Mouse (Mus musculus): Measurements from ENCODE around the gene Utp4. TPM values are rescaled to one million over a fixed set of nuclear protein-coding genes. Genes with fewer than 3 reads are reported as not detected.

Gene Utp4
- polyA plus RNA-seq, 1 experiment from 2014 or later, result 22.8 TPM

- Histone ChIP-seq H3K4me1 (replicated peaks; ENCODE audit: control insufficient read depth, insufficient read depth, low read length) (no peaks in the 10 kb centered on the region), H3K36me3 (ENCODE audit: control insufficient read depth, insufficient read depth) (peaks cover 64% of the 10 kb centered on the region), H3K27ac (ENCODE audit: low read depth, low read length) (no peak overlapping the region), H3K9ac (ENCODE audit: low read depth, low read length) (no peak overlapping the region), H3K4me3 (ENCODE audit: low read depth, low read length) (no peak overlapping the region), H3K27me3 (replicated peaks; ENCODE audit: control insufficient read depth, insufficient read depth, low read length) (no peaks in the 10 kb centered on the region), H3K9me3 (ENCODE audit: control insufficient read depth) (no peaks in the 10 kb centered on the region), H3K4me2 (replicated peaks; ENCODE audit: low read depth) (no peak overlapping the region)
- no peak for TF ChIP-seq CTCF (IDR thresholded peaks at IDR 0.05; ENCODE audit: low read depth)
- WGBS, result 97% methylated on average over 10 of the region's 10 CpGs
- no peak for ATAC-seq
These were observed 20.2 kb downstream of the Utp4 start for GRCm38 (mm10) chr8:106913631-106914030.

- peaks cover 48% of the 10 kb centered on the region for H3K36me3 ChIP-seq (ENCODE audit: control insufficient read depth, insufficient read depth)
- H3K9me3 ChIP-seq (ENCODE audit: control insufficient read depth), result no peaks in the 10 kb centered on the region
- H3K4me2 ChIP-seq (replicated peaks; ENCODE audit: low read depth), result no peak overlapping the region
- no peak overlapping the region for H3K4me3 ChIP-seq (ENCODE audit: low read depth, low read length)
- no peaks in the 10 kb centered on the region for H3K27me3 ChIP-seq (replicated peaks; ENCODE audit: control insufficient read depth, insufficient read depth, low read length)
- 89% methylated on average over 8 of the region's 8 CpGs for WGBS
- H3K4me1 ChIP-seq (replicated peaks; ENCODE audit: control insufficient read depth, insufficient read depth, low read length), result no peaks in the 10 kb centered on the region
- TF ChIP-seq CTCF (IDR thresholded peaks at IDR 0.05; ENCODE audit: low read depth), result no peak
- H3K9ac ChIP-seq (ENCODE audit: low read depth, low read length), result no peak overlapping the region
- ATAC-seq, result no peak
- no peak overlapping the region for H3K27ac ChIP-seq (ENCODE audit: low read depth, low read length)
These were observed 26.4 kb downstream of the Utp4 start for GRCm38 (mm10) chr8:106919721-106920394.

GRCm38 (mm10) chr8:106920395-106920741, 26.9 kb downstream of the Utp4 start:
- H3K27me3 ChIP-seq (replicated peaks; ENCODE audit: control insufficient read depth, insufficient read depth, low read length), result no peaks in the 10 kb centered on the region
- H3K4me2 ChIP-seq (replicated peaks; ENCODE audit: low read depth), result no peak overlapping the region
- TF ChIP-seq CTCF (IDR thresholded peaks at IDR 0.05; ENCODE audit: low read depth), result peak; percentile 26
- H3K4me3 ChIP-seq (ENCODE audit: low read depth, low read length), result no peak overlapping the region
- H3K9ac ChIP-seq (ENCODE audit: low read depth, low read length), result no peak overlapping the region
- 98% methylated on average over 5 of the region's 5 CpGs for WGBS
- ATAC-seq, result no peak
- H3K36me3 ChIP-seq (ENCODE audit: control insufficient read depth, insufficient read depth), result peaks cover 48% of the 10 kb centered on the region
- H3K9me3 ChIP-seq (ENCODE audit: control insufficient read depth), result no peaks in the 10 kb centered on the region
- no peaks in the 10 kb centered on the region for H3K4me1 ChIP-seq (replicated peaks; ENCODE audit: control insufficient read depth, insufficient read depth, low read length)
- no peak overlapping the region for H3K27ac ChIP-seq (ENCODE audit: low read depth, low read length)

- Histone ChIP-seq H3K9ac (ENCODE audit: low read depth, low read length) (no peak overlapping the region), H3K4me3 (ENCODE audit: low read depth, low read length) (no peak overlapping the region), H3K9me3 (ENCODE audit: control insufficient read depth) (no peaks in the 10 kb centered on the region), H3K36me3 (ENCODE audit: control insufficient read depth, insufficient read depth) (peaks cover 15% of the 10 kb centered on the region), H3K27me3 (replicated peaks; ENCODE audit: control insufficient read depth, insufficient read depth, low read length) (no peaks in the 10 kb centered on the region), H3K4me1 (replicated peaks; ENCODE audit: control insufficient read depth, insufficient read depth, low read length) (no peaks in the 10 kb centered on the region), H3K27ac (ENCODE audit: low read depth, low read length) (no peak overlapping the region), H3K4me2 (replicated peaks; ENCODE audit: low read depth) (no peak overlapping the region)
- TF ChIP-seq CTCF (IDR thresholded peaks at IDR 0.05; ENCODE audit: low read depth), result no peak
- WGBS, result 77% methylated on average over 4 of the region's 4 CpGs
- ATAC-seq, result no peak
These were observed 30.6 kb downstream of the Utp4 start for GRCm38 (mm10) chr8:106924057-106924456.

GRCm38 (mm10) chr8:106924904-106925349, 31.5 kb downstream of the Utp4 start:
- H3K36me3 ChIP-seq (ENCODE audit: control insufficient read depth, insufficient read depth), result peaks cover 11% of the 10 kb centered on the region; the same call in 1 of the 2 replicates
- no peaks in the 10 kb centered on the region for H3K4me1 ChIP-seq (replicated peaks; ENCODE audit: control insufficient read depth, insufficient read depth, low read length)
- no peak for ATAC-seq
- H3K4me2 ChIP-seq (replicated peaks; ENCODE audit: low read depth), result no peak overlapping the region
- H3K9ac ChIP-seq (ENCODE audit: low read depth, low read length), result no peak overlapping the region
- H3K9me3 ChIP-seq (ENCODE audit: control insufficient read depth), result no peaks in the 10 kb centered on the region
- no peaks in the 10 kb centered on the region for H3K27me3 ChIP-seq (replicated peaks; ENCODE audit: control insufficient read depth, insufficient read depth, low read length)
- no peak overlapping the region for H3K4me3 ChIP-seq (ENCODE audit: low read depth, low read length)
- TF ChIP-seq CTCF (IDR thresholded peaks at IDR 0.05; ENCODE audit: low read depth), result no peak
- no peak overlapping the region for H3K27ac ChIP-seq (ENCODE audit: low read depth, low read length)
- 70% methylated on average over 8 of the region's 8 CpGs for WGBS

- Histone ChIP-seq H3K9ac (ENCODE audit: low read depth, low read length) (no peak overlapping the region), H3K4me1 (replicated peaks; ENCODE audit: control insufficient read depth, insufficient read depth, low read length) (no peaks in the 10 kb centered on the region), H3K27ac (ENCODE audit: low read depth, low read length) (no peak overlapping the region), H3K27me3 (replicated peaks; ENCODE audit: control insufficient read depth, insufficient read depth, low read length) (no peaks in the 10 kb centered on the region), H3K4me2 (replicated peaks; ENCODE audit: low read depth) (no peak overlapping the region), H3K4me3 (ENCODE audit: low read depth, low read length) (no peak overlapping the region), H3K36me3 (ENCODE audit: control insufficient read depth, insufficient read depth) (peaks cover 9% of the 10 kb centered on the region; the same call in 1 of the 2 replicates), H3K9me3 (ENCODE audit: control insufficient read depth) (no peaks in the 10 kb centered on the region)
- 91% methylated on average over 4 of the region's 4 CpGs for WGBS
- no peak for ATAC-seq
- TF ChIP-seq CTCF (IDR thresholded peaks at IDR 0.05; ENCODE audit: low read depth), result no peak
These were observed 32.0 kb downstream of the Utp4 start for GRCm38 (mm10) chr8:106925446-106925845.
